Mouse (Mus musculus) megakaryocyte, embryonic 14.5 days (primary cell): ENCODE data around the gene Ctsf.

Source experiments
- FLI1 ChIP-seq: IDR thresholded peaks from 2 replicates; pipeline ENCODE4 v1.6.1; 2012; ENCODE audit warnings: low read length, inconsistent platforms, mixed read lengths
- GATA1 ChIP-seq: IDR thresholded peaks from 3 replicates; pipeline ENCODE4 v1.6.1; 2012; ENCODE audit warnings: mixed read lengths, low read length, inconsistent platforms, borderline replicate concordance

GRCm38 (mm10) chr19:4859081-4859480 is 4.2 kb downstream of the Ctsf start:
- TF ChIP-seq GATA1 = no peak
- no peak for TF ChIP-seq FLI1
